Mouse (Mus musculus) right cerebral cortex, postnatal 4 days (tissue): Measurements from ENCODE around the gene Rassf4.

Experiments used
- DNase-seq: peaks from one replicate; pipeline ENCODE4 v3.0.0-alpha.2; 2022

Rassf4 gene

DNA sequence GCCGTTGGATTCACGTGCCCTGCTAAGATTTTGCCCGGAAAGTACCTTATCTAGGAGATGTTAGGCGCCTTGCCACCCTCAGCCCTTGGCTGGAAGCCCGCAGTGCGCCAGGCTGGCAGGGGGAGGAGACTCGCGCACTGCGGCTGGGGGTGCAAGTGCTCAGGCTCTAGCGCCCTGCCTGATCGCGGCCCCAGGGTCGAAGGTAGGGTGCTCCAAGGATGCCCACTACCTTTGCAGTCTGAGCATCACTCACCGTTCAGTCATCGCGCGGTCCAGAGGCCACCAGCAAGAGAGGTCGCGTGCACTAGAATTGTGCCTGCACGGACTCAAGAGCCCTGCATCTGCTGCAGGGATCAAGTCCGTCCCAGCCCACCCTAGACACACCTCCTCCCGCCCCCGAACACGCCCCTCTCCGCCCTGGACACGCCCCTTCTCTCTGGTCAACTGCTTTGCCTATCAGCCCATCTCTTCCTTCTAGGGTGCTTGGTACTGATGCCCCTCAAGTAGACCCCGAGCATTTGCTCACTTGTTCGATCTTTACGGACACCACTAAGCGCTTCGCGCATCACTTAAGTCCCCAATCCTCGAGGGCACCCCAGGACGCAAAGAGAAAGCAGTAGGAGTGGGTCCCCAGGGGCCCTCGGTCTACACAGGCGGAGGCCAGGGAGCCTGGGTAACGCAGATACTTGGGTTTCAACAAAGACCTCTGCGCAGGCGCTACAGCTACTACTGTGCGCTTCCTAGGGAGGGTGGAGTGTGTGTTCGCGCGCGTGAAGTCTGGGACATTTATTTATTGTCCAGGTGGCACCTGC lies at the start of gene Rassf4:
Rassf4 (minus strand) TSS at position 482 of the 812 bp plus-strand sequence.
- peak; percentile 56 for DNase-seq

DNA sequence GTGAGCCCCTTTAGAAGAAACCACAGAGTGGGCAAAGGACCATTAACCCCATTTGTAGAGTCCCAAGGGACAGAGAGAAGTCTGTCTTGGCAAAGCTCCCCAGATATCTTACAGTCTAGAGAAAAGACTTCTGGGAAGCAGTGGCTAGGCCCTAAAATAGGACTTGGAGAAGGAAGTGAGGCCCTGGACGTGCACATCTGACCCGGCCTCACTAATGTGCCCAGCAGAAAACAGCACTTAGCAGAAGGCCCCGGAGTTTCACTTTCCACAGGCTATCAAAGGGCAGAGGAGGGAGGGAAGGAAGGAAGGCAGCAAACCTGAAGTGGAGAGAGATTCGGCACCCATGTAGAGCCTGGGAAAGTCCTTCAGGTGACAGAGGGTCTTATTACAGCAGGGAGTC lies 45.2 kb upstream of the Rassf4 start:
- DNase-seq, result no peak

- DNase-seq, result no peak
Measured at GRCm38 (mm10) chr6:116718361-116718760, 44.6 kb upstream of the Rassf4 start.

- DNase-seq, result no peak
Measured at GRCm38 (mm10) chr6:116717851-116718250, 44.1 kb upstream of the Rassf4 start.

GRCm38 (mm10) chr6:116716666-116717065 lies 42.9 kb upstream of the Rassf4 start, which contains the start of gene Tmem72:
Gene Tmem72 (minus strand): TSS chr6:116716913.
- no peak for DNase-seq

DNA sequence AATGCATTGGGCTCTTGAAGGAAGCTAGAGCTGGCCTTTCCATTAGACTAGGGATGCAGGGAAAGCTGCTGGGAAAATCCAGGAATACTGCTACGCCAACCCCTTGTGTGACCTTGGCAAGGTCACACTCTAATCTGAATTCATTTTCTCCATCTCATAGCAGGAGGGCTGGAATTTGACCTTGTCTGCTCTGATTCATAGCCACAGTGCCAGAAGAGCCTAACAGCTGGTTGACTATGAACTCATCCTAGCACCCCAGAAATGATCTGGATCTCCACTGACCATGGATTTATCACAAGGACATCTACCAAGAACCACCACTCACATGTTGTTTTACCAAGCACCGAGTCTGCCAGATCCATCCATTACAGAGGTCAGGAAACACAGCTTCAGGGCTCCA lies 41.4 kb upstream of the Rassf4 start:
- no peak for DNase-seq

DNA sequence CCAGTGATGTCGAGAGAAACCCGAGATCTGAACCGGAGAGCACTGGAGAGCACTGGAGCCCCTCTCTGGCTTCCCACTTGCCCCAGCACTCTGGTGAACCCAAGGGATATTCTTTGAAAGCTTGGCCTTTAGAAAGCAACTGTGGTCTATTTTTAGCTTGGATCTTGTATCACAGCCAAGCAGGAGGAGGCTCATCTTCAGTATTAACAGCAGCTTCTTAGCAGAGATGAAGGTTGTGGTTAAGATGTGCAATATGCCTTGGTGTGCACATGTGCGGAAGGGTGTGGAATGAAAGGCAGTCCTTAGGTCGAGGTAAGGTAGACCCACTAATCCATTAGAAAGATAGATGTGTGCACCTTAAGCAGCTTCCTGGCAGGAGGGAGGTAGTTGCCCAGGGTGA lies 40.8 kb upstream of the Rassf4 start:
- no peak for DNase-seq

GRCm38 (mm10) chr6:116713966-116714365 lies 40.2 kb upstream of the Rassf4 start:
- no peak for DNase-seq

DNA sequence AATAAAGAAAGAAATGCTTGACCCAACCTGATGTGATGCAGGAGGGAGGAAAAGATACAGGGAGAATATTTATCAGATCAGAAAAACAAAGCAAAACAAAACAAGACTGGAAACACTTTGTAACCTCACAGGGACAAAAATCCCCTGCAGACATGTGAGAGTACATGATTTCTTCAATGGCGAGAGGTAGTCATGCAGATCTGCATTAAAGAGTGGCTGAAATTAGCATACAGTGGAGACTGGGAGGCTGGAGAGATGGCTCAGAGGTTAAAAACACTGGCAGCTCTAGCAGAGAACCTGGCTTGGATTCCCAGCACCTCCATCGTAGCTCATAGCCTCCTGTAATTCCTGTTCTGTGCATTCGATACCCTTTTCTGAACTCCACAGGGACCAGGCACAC lies 38.8 kb upstream of the Rassf4 start:
- DNase-seq, result no peak

GRCm38 (mm10) chr6:116712062-116712461 lies 38.3 kb upstream of the Rassf4 start:
- no peak for DNase-seq

DNA sequence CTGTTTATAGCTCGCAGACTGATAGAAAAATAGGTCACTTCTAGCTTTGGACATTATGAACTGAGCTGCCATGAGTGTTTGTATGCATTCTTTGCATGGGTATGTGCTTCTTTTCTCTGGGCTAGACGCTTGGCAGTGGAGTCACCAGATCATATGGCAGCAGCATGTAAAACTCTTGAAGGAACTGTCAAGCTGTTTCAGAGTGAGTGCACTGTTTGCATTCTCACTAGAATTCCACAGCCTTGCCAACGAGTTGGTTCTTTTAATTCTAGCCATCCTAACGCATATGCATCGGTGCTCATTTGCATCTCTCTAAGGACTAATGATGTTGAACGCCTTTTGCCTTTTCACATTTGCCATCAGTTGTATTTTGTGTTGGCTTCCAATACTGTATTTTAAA lies 30.6 kb upstream of the Rassf4 start:
- no peak for DNase-seq

DNA sequence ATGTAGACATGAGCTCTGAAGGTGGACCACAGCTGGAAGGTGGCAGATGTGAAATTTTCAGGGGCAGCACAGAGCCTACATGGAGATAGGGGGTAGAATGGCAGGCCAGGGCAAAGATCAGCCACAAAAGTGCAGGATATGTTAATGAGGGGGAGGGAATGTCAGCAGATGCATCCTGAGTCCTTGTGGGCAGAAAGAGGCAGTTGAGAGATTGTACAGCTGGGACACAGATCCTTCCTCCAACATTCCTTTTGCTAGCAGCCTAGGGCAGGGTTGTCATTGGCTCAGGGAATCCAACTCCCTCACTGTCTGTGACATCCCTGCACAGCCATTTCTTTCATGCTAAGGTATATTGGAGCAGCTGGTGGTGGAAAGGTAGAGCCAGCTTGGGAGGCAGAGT lies 27.1 kb upstream of the Rassf4 start:
- no peak for DNase-seq

DNA sequence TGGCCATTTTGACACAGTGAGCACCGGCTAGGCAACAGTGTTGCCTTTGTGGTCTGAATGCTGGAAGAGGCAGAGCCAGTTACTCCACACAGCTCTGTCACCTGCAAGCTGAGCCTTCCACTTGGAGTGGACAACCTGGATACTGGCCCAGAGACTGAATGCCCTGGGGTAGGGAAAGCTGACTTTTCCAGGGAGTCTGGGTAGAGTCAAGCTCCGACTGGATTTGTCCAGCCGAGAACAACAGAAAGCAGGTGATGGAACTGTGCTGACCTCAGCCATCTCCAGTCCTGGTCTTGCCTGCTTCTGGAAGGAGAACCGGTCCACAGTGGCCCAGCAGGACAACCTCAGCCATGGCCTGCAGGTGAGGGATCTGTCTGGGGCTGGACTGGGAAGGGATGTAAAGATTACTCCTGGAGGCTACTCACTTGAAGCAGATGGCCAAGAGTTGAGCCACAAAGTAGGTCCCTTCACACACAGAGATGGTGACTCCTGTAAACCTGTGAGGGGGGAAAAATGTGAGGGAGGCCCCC lies 24.2 kb upstream of the Rassf4 start:
- DNase-seq, result no peak

GRCm38 (mm10) chr6:116697413-116697812 lies 23.7 kb upstream of the Rassf4 start:
- DNase-seq, result no peak

GRCm38 (mm10) chr6:116694346-116694745 lies 20.6 kb upstream of the Rassf4 start:
- no peak for DNase-seq

- no peak for DNase-seq
Measured at GRCm38 (mm10) chr6:116693639-116694038, 19.9 kb upstream of the Rassf4 start.

- no peak for DNase-seq
Measured at GRCm38 (mm10) chr6:116682317-116682716, 8.6 kb upstream of the Rassf4 start.

- no peak for DNase-seq
Measured at GRCm38 (mm10) chr6:116679563-116680288, 6.0 kb upstream of the Rassf4 start.

DNA sequence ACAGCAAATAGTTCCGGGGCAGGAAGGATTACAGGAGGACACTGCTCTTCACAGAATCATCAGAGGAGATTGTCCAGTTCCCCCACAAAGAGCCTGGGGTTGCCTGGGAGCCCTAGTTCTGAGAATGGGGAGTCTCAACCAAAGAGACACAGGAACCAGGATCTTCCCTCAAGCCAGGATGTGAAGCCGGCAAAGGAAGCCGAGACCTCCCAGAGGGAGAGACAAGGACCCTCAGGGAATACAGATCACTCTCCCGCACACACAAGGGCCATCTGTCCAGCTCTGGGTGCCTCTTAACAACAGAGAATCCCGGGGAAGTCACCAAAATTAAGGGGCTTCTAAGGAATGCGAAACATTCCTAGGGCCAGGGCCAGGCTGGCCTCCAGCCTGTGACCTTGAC lies 3.6 kb upstream of the Rassf4 start:
- no peak for DNase-seq

GRCm38 (mm10) chr6:116676355-116676913 lies 2.7 kb upstream of the Rassf4 start:
- DNase-seq, result no peak

GRCm38 (mm10) chr6:116674283-116674886 lies 633 bp upstream of the Rassf4 start:
- DNase-seq, result no peak

DNA sequence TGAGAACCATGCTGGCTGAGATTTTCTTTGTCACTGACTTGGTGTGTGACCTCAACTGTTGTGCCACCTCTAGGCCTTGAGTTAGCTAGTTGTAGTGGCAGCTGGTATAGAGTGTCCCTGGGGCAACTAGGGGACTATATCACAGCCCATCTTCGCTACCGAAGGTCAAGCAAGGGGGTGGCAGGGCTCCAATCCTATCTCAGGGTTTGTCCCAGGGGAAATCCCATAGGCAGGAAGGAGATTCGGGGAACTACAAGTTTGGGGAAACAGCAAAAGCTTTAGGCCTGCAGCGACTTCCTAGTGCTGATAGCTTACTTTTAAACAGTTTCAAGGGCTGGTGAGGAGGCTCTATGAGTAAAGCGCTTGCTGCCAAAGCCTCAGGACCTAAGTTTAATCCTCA lies 1.4 kb downstream of the Rassf4 start:
- DNase-seq, result no peak

DNA sequence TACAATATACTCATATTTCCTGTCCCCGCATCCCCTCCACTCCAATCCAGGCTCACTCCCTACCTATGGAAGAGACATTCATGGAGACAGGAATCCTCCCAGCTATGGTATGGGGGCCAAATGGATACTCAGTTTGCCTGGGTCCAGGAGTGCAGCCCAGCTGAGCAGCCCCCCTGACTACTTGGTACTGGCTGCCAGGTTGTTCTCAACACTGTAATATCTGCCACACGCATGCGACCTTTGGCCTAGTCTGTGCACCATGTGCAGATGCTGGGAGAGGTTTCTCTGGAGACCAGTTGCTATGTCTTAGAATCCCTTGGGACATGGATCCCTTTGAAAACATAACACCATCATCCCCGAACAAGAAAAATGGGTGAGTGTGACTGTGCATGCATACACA lies 2.0 kb downstream of the Rassf4 start:
- DNase-seq, result no peak
